Mouse (Mus musculus) ES-E14 (cell line): ENCODE measurements at regions not wholly inside any gene's neighbourhood (a gene's known extent, or its start where the extent isn't known, plus 50 kb on each side); places are given as distances from the start of the nearest gene placed in this dataset.

Source experiments
- CHD2 ChIP-seq: IDR thresholded peaks from 2 replicates; pipeline ENCODE4 v1.6.1; 2014; ENCODE audit warnings: mild to moderate bottlenecking, low read depth, low read length, inconsistent platforms
- HCFC1 ChIP-seq: IDR thresholded peaks from 2 replicates; pipeline ENCODE4 v1.6.1; 2012; ENCODE audit warnings: low read length, inconsistent platforms, borderline replicate concordance; ENCODE audit not compliant: insufficient read depth
- MAFK ChIP-seq: IDR thresholded peaks from 2 replicates; pipeline ENCODE4 v1.6.1; 2014; ENCODE audit warnings: mild to moderate bottlenecking, low read depth, low read length, inconsistent platforms; ENCODE audit not compliant: insufficient read depth
- ZNF384 ChIP-seq: IDR thresholded peaks from 2 replicates; pipeline ENCODE4 v1.6.1; 2012; ENCODE audit warnings: low read depth, low read length, inconsistent platforms

- TF ChIP-seq CHD2: no peak
- no peak for TF ChIP-seq ZNF384
- no peak for TF ChIP-seq HCFC1
- TF ChIP-seq MAFK: no peak
Observed at GRCm38 (mm10) chr12:10549481-10550201, 159.1 kb downstream of the Rdh14 start.
